Mouse (Mus musculus): ENCODE results near the gene Pate2.

Gene Pate2

DNA sequence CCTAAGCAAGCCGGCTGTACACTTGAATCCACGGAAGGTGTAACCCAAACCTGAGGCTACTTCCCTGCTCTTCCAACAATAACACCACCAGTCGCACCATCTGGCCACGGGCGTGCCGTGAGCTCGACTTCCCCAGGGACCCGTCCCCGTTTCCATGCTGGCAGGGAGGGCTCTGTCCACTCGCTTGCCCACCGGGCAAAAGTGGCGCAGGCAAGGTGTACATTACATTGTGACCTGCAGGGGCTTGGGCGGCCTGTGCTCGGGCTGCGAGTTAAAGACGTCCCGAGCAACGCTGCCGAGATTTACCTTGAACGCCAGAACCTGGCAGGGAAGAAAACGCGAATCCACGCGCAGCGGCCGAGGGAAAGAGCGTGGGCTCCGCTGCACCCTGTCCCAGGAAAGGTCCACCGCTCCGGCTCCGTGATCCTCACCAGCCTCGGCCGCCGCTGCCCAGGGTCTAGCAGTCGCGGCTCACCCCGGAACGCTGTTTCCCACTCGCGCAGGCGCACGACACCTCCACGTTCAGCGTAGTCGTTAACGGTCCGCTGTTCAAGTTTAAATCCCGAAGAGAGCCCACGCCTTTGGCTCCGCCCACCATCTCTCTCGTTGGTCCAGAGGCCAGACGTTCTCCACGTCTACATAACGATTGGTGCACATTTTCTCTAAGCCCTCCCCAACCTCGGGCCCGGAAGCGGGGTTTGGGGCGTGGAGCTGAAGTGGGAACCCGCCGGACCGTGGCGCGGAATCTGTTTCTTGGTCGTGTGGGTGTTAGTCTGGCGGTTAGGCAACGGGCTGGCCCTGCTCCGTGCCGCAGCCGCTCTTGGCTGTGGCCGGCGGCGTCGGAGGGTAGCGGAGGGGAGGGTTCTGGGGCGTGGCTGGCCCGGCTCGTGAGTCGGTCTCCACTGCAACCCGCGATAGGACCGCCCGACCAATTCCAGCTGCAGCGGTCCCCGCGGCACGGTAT lies at the start of gene Pate2, which contains the start of gene Hyls1:
Gene Pate2 (plus strand): TSS at position 714 of the 964 bp plus-strand sequence.
Gene Hyls1 (minus strand): TSS at position 828 of the 964 bp plus-strand sequence.
- peak; percentile 93 for DNase-seq (ENCODE audit: extremely low spot score)

DNA sequence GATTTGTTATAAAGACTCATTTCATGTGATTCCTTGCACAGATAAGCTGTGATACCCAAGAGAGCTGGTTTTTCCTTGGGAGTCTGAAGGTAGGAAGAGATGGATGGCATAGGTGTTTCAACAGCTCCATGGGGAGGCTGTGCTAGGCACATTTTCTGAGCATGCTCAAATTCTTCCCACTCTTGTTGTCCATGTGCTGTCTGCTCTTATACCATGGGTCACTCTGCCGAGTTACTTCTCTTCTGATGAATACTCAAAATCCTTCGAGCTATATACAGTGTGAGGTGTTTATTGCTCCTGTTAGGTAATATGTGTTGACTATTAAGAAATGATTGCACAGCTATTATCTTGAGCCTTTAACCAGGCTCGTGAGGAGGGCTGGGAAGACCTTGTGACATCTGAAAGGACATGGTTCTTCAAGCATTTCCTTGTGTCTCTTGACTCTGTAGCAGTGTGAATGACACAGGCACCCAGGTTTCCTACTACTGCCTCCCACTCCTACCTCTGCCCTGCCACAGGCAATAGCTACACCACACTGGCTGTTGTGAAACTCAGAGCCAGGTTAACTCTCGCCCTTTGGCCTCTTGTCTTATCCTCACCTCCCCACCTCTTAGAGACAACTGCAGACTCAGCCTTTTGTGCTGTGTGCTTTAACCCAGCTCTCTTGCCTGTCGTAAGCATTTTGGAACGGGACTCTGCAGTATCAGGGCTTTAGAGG lies 49.3 kb upstream of the Pate2 start:
- DNase-seq (ENCODE audit: extremely low spot score), result no peak

DNA sequence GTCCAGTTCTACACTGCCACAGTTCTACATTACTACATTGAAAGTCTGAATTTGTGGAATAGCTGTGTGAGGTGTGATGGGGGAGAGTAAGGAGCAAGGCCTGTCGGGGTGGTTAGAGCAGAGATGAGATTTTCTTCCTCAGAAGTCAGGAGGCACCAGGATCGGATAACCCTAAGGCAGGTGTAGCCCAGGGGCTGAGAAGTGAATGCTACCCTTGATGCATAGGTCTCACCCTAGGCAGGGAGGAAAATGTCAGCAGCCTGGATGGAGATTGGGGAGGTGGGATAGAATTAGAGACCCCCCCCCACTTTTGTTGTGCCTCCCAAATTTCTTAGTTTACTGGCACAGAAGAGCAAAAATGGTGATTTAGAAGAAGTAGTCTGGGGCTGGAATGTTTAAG lies 47.8 kb upstream of the Pate2 start:
- DNase-seq (ENCODE audit: extremely low spot score), result no peak

DNA sequence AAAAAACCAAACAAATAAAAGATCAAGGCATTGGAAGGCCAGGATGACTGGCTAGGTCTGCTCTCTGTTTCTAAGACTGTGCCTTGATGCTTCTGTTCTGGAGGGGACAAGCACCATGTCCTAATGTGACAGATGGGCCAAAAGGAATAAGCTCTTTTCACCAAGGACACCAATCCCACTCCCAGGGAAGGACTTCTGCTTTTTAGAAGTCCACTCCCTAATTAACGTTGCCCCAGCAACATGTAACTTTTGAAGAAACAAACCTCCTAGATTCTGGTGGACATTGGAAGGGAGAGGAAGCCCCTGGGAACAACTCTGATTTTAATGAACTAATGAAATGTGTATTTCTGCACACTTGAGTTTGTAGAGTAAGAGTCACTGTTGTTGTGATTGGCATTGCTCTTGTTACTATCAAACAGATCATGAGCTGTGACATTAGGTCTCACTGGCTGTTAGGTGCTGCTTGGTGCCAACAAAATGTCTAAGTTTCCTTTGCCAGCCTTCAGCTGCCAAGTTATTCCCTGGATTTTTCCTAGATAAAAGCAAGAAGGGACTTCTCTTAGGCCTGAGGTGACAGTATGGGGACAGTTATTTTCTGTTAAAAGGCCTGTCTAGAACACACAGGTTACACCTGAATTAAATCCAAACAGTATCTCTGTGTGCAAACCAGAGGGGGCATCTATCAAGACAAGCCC lies 47.1 kb upstream of the Pate2 start:
- no peak for DNase-seq (ENCODE audit: extremely low spot score)

DNA sequence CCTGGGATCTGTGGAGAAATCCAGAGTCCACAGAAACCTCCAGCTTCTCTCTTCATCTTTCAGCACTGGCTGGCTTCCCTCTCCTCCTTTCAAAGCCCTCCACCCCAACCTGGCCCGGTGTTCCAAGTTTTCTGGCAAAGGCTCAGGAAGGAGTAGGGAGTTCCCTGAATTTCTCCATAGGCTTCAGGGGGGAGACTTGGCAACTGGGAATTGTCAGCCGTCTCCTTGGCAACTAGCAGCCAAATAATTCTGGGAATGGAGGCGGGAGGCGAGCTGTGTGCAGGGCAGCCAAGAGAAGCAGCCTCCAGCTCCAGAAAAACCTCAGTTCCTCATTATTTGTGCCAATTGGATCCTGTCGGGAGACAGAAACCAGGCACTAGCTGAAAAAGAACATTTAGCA lies 46.5 kb upstream of the Pate2 start:
- peak; percentile 35 for DNase-seq (ENCODE audit: extremely low spot score)

DNA sequence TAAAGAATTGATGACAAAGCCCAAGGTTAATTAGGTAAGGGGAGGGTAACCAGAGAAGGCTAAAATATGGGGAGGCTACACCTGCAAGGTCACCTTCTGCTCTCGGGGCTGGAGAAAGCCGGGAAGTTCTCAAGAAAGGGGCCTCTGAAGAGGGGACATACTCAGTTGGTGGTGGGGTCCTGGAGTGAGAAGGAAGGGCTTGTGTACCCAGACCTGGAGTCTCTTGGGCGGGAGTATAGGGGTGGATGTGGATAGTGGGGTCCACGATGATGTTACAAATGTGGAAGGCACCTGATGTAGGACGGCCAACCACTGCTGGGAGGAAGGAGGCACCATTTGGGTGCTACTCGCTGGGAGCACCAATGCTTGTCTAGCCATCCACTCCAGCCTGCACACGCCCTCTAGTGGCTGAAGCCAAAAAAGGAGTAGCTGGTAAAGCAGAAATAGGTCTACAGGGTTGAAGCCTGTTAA lies 46.1 kb upstream of the Pate2 start:
- peak; percentile 69 for DNase-seq (ENCODE audit: extremely low spot score)

DNA sequence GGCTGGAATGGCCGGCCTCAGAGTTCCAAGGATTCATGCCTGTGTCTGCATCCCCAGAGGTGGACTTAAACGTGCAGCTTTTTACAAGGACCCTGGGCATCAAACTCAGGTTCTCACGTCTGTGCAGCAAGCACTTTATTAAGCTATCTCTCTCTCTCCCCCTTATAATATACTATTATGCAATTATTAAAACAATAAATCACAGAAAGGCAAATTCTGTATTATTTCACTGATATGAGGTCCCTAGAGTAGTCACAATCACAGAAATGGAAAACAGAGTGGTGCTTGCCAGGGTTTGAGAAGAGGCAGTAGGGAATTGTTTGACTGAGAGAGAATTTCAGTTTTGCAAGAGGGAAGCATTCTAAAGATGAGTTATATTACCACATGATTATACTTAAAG lies 40.9 kb upstream of the Pate2 start:
- no peak for DNase-seq (ENCODE audit: extremely low spot score)

DNA sequence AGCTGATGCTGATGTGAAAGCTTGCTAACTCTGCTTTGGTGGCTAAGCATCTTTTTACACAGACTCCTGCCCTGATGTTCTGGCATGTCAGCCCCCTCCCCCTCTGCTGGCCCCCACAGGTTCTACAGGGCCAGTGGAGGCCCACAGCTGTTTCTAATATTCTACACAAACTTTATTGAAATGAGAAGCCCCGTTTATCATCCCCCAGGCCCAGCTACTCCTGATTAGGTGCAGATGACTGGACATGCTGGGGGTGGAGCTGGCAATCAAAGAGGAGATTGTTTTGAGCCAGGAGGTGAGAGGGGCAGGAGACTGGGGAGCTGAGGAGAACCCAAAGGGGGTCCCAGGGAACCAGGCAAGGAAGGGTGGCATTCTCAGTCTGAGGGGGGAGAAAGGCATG lies 40.3 kb upstream of the Pate2 start:
- DNase-seq (ENCODE audit: extremely low spot score), result peak; percentile 62

DNA sequence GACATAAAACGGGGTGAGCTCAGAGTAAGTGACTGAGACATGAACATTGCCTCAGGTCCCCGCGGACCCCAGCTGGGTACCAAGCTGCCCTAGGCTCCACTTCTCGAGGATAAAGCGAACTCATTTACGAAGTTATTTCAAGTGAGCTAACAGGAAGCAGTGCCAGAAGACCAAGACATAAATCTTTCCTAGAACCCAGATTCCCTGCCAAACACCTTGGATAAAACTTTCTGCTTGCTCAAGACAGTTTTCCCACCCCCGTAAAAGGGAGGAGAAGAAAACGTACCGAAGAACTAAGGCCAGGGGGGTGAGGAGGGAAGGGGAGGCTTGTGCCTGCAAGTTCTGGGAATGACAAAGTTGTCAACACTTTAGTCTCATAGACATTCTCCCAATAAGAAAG lies 36.8 kb upstream of the Pate2 start:
- no peak for DNase-seq (ENCODE audit: extremely low spot score)

DNA sequence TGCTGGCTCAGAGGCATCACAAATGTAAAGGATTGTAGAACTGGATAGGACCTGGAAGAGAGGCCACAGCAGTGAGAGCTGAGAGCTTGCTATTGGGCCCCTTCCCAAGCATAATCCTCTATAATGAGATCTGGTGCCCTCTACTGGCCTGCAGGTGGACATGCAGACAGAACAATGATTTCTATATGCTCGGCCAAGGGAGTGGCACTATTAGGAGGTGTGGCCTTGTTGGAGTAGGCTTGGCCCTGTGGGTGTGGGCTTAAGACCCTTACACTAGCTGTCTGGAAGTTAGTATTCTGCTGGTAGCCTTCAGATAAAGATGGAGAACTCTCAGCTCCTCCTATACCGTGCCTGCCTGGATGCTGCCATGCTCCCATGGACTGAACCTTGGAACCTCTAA lies 35.0 kb upstream of the Pate2 start:
- peak; percentile 81 for DNase-seq (ENCODE audit: extremely low spot score)

DNA sequence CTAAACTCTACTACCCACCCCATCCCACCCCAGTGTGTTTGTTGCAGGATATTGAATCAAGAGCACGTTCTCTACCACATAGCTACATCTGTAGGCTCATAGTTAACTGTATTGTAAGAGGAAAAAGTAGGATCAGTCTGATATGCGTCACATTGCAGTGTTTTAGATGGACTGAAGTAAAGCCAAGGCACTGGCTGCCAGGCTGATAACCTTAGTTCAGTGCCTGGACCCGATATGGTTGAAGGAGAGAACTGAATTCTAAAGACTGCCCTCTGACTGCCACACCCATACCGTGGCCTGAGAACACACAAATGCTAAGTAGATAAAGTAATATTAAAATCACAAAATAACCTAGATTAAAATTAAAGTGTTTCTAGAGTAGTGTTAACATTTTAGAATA lies 34.2 kb upstream of the Pate2 start:
- no peak for DNase-seq (ENCODE audit: extremely low spot score)

DNA sequence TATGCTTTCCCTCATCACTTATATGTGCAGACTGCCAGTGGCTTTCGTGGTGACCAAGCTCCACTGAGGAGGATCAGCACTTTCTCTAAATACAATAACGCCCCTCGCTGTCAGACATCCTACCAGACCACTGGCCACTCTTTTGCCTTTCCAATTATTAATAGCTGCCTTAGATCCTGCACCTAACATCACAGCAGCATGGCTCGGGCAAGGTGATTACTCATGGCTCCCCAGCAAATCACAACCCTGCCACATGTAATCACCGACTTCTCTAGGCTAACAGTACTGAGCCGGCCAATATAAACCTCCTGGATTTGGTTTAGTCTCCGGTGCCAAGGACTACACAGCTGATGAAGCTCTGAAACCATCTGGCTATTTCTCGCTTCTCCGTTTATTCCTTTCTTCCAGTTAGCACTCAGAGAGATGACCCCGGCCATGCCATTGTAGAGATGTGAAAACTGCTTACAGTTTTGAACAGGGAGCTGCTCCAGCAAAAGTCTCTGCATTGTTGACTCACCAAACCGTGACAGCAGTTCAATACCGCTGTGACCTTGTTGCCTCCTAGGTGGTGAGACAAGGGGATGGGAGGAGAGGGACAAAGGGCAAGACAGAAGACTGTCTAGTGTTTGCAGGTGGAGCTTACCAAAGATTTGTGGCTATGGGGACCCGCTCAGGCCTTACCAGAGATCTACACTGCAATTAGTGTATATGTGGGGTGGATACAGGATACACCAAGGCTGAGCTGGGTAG lies 30.9 kb upstream of the Pate2 start:
- no peak for DNase-seq (ENCODE audit: extremely low spot score)

DNA sequence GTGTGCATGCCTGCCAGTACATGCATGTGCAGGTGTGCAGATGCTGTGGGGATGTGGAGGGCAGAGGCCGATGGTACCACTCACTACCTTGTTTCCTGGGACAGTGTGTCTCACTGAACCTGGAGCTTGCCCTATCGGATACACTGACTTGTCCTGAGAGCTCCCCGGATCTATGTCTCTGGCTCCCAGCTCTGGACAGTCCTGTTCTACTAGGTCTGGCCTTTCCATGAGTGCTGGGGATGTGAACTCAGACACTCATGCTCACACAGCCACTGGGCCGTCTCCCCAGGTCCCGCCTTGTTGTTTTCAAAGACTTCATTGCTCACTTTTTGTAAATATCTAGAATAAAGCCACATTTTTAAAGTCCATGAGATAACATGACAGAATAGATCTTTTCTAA lies 29.1 kb upstream of the Pate2 start:
- DNase-seq (ENCODE audit: extremely low spot score), result no peak

DNA sequence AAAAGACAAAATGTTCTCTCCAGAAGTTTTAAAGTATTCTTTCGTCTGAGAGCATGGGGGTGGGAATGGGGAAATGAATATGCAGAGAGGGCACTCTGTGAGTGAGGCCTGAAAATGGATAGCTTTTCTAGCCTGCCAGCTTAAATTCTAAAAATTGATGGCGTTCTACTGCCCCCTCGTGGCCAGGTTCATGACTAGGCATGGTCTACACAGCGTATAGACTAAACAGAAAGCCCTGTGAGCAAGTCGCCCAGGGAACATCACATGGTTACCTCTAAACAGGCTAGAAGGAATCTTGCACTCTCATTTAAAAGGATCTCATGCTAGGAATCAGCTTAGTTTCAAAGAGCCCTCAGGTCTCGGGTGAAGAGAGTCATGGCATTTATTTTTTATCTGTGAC lies 28.6 kb upstream of the Pate2 start:
- DNase-seq (ENCODE audit: extremely low spot score), result peak; percentile 80

DNA sequence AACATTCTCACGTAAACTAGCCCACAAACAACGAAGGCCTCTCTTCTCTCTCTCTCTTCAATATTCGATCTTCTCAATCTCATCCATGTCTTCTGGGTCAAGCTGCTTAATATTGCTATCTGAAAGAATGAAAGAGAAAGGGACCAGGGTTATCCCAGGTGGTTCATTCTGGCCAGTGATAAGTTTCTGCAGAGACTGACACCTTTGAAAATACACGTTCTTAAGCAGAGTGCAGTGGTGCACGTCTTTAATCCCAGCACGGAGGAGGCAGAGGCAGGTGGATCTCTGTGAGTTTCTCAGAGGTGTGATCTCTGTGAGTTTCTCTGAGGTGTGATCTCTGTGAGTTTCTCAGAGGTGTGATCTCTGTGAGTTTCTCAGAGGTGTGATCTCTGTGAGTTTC lies 28.1 kb upstream of the Pate2 start:
- DNase-seq (ENCODE audit: extremely low spot score), result no peak

DNA sequence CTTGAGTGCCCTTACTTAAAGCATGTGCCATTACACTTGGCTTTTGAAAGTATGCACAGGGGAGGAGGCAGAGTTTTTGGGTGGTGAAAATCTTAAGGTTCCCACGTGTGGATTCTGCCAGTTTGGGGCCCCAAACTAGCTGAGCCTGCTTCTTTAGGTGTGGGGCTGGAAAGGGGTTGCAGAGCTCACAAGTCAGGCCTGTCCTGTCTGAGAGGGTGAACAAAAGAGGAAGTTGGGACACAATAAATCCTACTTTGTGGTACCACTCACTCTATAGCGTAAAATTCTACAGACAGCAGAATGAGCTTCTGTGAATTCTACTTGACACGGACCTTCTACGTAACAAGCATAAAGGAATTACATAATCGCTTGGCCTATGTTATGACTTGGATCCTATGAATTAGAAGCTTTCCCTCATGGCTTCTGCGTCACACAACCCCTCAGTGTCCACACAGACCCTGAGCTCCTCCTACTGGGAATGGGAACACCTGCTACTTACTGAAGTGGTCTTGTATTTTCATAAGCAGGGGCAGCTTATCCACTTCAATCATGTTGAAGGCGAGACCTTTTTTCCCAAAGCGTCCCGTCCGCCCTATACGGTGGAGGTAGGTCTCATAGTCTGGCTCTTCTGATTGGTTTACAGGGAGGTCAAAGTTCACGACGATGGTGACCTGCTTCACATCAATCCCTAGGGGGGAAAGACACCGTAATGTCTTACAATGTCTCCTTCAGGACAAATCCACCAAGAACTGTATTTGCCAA lies 26.8 kb upstream of the Pate2 start:
- no peak for DNase-seq (ENCODE audit: extremely low spot score)

DNA sequence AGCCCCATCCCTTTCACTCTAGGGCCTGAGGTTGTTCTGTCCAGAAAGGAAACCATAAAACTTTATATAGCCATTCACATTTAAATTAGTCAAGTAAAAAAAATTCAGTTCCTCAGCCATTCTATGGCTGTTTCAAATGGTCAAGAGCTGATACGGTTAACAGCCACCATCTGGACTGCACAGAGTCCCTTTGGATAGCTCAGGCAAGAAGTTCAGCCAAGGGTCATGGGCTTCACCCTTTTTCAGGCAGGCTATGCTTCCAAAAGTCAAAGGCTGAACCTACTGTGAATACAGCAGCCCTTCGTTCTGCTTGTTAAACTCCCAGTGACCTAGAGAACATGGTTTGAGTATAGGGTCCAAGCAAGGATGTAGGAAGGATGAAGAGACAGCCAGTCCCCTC lies 25.4 kb upstream of the Pate2 start:
- no peak for DNase-seq (ENCODE audit: extremely low spot score)

DNA sequence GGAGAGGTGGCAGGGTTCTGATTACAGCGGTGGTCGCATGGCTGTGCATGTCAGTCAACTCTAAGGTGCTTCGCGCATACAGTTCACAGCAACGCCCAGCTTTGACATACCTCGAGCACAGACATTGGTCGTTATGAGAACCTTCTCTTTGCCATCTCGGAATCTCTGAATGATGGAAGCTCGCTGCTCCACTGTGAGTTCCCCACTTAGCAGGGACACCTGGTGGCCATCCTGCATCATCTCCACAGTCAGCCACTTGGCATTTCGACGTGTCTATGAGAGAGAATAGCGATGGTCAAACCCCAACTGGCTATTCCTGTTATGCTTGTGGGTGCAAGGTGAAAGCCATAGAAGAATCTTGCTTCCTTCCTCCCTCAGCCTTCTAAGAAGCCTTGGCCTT lies 24.4 kb upstream of the Pate2 start:
- DNase-seq (ENCODE audit: extremely low spot score), result no peak

DNA sequence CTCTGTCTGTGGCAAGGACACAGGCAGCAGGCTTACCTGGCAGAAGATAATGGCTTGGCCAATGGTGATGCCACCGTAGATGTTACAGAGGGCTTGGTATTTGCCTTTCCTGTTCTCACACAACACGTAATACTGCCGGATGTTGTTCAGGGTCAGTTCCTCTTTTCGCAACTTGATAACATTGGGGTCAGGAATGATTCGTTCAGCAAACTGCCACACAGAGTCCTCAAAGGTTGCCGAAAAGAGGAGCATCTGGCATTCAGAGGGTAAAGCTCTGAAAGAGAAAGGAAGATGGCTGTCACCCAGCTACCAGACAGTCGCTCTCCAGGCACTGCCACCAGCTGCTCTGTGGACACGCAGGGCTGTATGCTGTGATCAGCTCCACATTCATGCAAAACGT lies 23.3 kb upstream of the Pate2 start:
- DNase-seq (ENCODE audit: extremely low spot score), result no peak

DNA sequence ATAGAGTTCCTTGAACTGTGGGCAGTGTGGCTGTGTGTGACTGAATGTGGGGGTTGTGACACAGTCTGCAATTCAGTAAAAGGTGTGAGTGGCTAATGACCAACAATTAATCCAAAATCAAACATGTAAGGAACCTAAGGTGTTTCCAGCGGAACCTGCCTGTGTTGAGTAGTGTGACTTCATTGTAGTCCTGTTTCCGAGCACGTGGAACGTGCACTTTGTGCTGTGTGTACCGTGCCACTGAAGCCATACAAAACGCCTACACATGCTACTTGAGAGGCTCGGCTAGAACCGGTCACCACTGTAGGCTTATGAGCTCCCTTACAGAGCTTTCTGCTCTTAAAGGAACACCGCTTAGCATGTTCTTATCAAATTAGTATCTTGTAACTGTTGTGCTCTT lies 21.6 kb upstream of the Pate2 start:
- no peak for DNase-seq (ENCODE audit: extremely low spot score)

Measured in embryo, embryonic 9.5 days (tissue).